Mouse (Mus musculus) heart, postnatal 0 days (tissue): Measurements from ENCODE around the gene Rad23a. TPM values are rescaled to one million over a fixed set of nuclear protein-coding genes. Genes with fewer than 3 reads are reported as not detected.

Experiments
- ATAC-seq: fragments of 200-750 bp; cut with Nextera tagmentation; 2 replicates; pipeline ENCODE4 v1.8.0; 2017; ENCODE audit warnings: low read depth, moderate number of reproducible peaks, moderate library complexity; ENCODE audit not compliant: insufficient read depth
- DNase-seq: peaks from one replicate; pipeline ENCODE4 v3.0.0-alpha.2; 2016; ENCODE audit warnings: low spot score
- H3K27ac ChIP-seq: fragments of 300-500 bp; sonication (generic); 2 replicates; pipeline ENCODE4 v1.5.1; 2014; ENCODE audit warnings: low read depth, mild to moderate bottlenecking
- H3K27me3 ChIP-seq: fragments of 300-500 bp; sonication (generic); 2 replicates; pipeline ENCODE4 v1.6.1; 2014; ENCODE audit warnings: low read length, mixed read lengths; ENCODE audit not compliant: control insufficient read depth, insufficient read depth
- H3K36me3 ChIP-seq: fragments of 300-500 bp; sonication (generic); replicated peaks from 2 replicates; pipeline ENCODE4 v1.6.1; 2014; ENCODE audit warnings: low read length, mixed read lengths; ENCODE audit not compliant: control insufficient read depth, insufficient read depth
- H3K4me1 ChIP-seq: fragments of 300-500 bp; sonication (generic); 2 replicates; pipeline ENCODE4 v1.6.1; 2014; ENCODE audit warnings: antibody characterized with exemption; ENCODE audit not compliant: control insufficient read depth, insufficient read depth
- H3K4me2 ChIP-seq: fragments of 300-500 bp; sonication (generic); 2 replicates; pipeline ENCODE4 v1.6.1; 2014; ENCODE audit warnings: low read depth, mild to moderate bottlenecking, low read length, moderate library complexity
- H3K4me3 ChIP-seq: fragments of 300-500 bp; sonication (generic); 2 replicates; pipeline ENCODE4 v1.5.1; 2014; ENCODE audit warnings: low read depth, low read length
- H3K9ac ChIP-seq: fragments of 300-500 bp; sonication (generic); replicated peaks from 2 replicates; pipeline ENCODE4 v1.6.1; 2014; ENCODE audit warnings: low read depth, low read length, mixed read lengths
- H3K9me3 ChIP-seq: fragments of 300-500 bp; sonication (generic); replicated peaks from 2 replicates; pipeline ENCODE4 v1.6.1; 2016; ENCODE audit warnings: low read length; ENCODE audit not compliant: control insufficient read depth
- CTCF ChIP-seq: IDR thresholded peaks from 2 replicates; pipeline ENCODE4 v1.5.1; 2016; ENCODE audit warnings: antibody characterized with exemption, control low read depth, low read depth
- EP300 ChIP-seq: IDR thresholded peaks from 2 replicates; pipeline ENCODE4 v1.6.1; 2016; ENCODE audit warnings: antibody characterized with exemption, low read depth
- WGBS: fragments of 180-500 bp; shearing (Covaris S2); extraction: QIAGEN DNeasy Blood & Tissue Kit; methylation state at CpG from one replicate; pipeline ENCODE4 v1.1.7; 2014; 5-methylcytosine and 5-hydroxymethylcytosine counted together
- polyA plus RNA-seq: library from polyadenylated mRNA; unstranded; fragments of >200 nt; fragmentation: Nextera tagmentation; extraction: Ambion mirVana; gene quantifications from 2 replicates; pipeline ENCODE4 v1.2.1, GENCODE M21; 2015
- total RNA-seq: library from RNA; depleted of rRNA; stranded (reverse); fragments of >200 nt; gene quantifications from 2 replicates; pipeline ENCODE4 v1.2.3, GENCODE M21; 2014; ENCODE audit warnings: low replicate concordance; rRNA removed

The Rad23a gene
- total RNA-seq (89.2 and 126 TPM in 2 replicates), polyA plus RNA-seq (111 and 125 TPM in 2 replicates)

GRCm38 (mm10) chr8:84840248-84840999 lies at the start of gene Rad23a:
Gene Rad23a (minus strand): TSS chr8:84840665.
- no peaks in the 10 kb centered on the region for H3K9me3 ChIP-seq
- TF ChIP-seq EP300 (0 out of 2 replicates have a peak, but pooled peaks have one; percentile 12), CTCF (no peak)
- under 1% methylated on average over 54 of the region's 55 CpGs for WGBS
- ATAC-seq (peak; percentile 96), DNase-seq (peak; percentile 96)
- H3K4me1 ChIP-seq: peaks cover 15% of the 10 kb centered on the region; the same call in 1 of the 2 replicates
- H3K4me2 ChIP-seq: peak within 1 kb of the TSS; percentile 78
- no peaks in the 10 kb centered on the region for H3K27me3 ChIP-seq
- peaks cover 77% of the 10 kb centered on the region for H3K36me3 ChIP-seq
- H3K27ac ChIP-seq: peak within 1 kb of the TSS; percentile 86
- peak within 1 kb of the TSS; percentile 93 for H3K4me3 ChIP-seq
- peak within 1 kb of the TSS; percentile 80 for H3K9ac ChIP-seq

DNA sequence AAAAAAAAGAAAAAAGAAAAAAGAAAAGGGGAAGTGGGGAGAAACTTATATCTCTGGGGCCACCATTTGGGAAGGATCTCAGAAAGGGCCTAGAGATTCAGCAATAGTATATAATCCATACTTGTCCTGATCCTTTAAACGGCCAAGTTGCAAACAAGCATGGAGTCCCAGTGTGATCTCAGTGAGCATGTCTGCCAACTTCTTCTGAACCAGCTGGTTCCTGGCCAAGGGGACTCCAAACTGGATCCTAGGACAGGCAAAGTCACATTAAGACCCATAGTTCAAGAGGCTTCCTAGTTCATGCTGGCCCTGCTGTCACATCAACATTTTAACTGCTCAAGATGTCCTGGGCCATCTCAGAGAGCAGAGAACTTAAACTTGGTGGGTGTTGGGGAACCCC lies 48.7 kb upstream of the Rad23a start:
- Histone ChIP-seq H3K9ac (no peak overlapping the region), H3K36me3 (peaks cover 39% of the 10 kb centered on the region), H3K4me3 (no peak overlapping the region), H3K4me2 (no peak overlapping the region), H3K4me1 (peaks cover 10% of the 10 kb centered on the region), H3K9me3 (no peaks in the 10 kb centered on the region), H3K27me3 (no peaks in the 10 kb centered on the region), H3K27ac (no peak overlapping the region)
- ATAC-seq (no peak), DNase-seq (no peak)
- WGBS: 89% methylated on average over 1 of the region's 1 CpGs
- TF ChIP-seq CTCF (no peak), EP300 (no peak)

DNA sequence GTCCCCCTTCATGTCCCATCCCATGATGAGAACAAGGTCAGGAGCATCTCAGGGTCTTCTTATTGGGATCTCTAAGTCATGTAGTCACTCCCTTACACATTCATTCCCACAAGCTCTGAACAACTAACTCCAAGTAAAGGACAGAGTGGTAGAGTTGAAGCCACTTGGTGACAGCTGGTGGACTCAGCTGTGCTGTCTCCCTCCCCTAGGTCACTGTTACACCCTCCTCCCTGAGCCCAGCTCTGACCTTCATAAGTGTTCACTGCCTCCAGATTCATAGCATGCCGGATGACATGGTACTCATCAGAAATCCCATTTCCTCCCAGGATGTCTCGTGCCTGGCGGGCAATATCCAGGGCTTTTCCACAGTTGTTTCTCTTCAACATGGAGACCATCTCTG lies 47.8 kb upstream of the Rad23a start:
- Histone ChIP-seq H3K36me3 (peaks cover 39% of the 10 kb centered on the region), H3K4me2 (no peak overlapping the region)

DNA sequence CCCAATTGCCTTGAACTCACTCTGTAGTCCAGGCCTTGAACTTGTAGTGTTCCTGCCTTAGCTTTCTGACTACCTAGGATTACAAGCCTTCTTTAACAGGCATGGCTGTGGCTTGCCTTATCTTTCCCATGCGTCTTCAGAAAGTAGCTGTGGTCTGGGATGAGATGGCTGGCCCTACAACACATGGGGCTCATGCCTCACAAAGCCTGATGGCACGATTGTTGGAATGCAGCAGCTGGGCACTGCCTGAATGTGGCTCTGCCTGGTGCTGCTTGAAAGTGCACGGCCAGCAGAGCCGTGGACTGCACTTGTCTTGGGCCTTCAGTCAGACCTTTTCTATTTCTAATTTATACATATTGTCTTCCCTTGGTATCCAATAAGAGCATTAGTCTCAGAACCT lies 44.3 kb upstream of the Rad23a start:
- Histone ChIP-seq H3K27ac (no peak overlapping the region), H3K4me1 (no peaks in the 10 kb centered on the region), H3K36me3 (peaks cover 38% of the 10 kb centered on the region), H3K27me3 (no peaks in the 10 kb centered on the region), H3K4me2 (no peak overlapping the region), H3K9me3 (no peaks in the 10 kb centered on the region), H3K9ac (no peak overlapping the region), H3K4me3 (no peak overlapping the region)
- ATAC-seq (no peak), DNase-seq (no peak)
- TF ChIP-seq EP300 (no peak), CTCF (no peak)
- 75% methylated on average over 4 of the region's 4 CpGs for WGBS

More for the DNA sequence above, 47.8 kb upstream of the Rad23a start:
- H3K4me3 ChIP-seq: no peak overlapping the region
- no peak overlapping the region for H3K9ac ChIP-seq
- ATAC-seq (no peak), DNase-seq (no peak)
- no peaks in the 10 kb centered on the region for H3K27me3 ChIP-seq
- no peak overlapping the region for H3K27ac ChIP-seq
- TF ChIP-seq EP300 (no peak), CTCF (no peak)
- no peaks in the 10 kb centered on the region for H3K9me3 ChIP-seq
- WGBS: 90% methylated on average over 3 of the region's 3 CpGs
- H3K4me1 ChIP-seq: peaks cover 6% of the 10 kb centered on the region

DNA sequence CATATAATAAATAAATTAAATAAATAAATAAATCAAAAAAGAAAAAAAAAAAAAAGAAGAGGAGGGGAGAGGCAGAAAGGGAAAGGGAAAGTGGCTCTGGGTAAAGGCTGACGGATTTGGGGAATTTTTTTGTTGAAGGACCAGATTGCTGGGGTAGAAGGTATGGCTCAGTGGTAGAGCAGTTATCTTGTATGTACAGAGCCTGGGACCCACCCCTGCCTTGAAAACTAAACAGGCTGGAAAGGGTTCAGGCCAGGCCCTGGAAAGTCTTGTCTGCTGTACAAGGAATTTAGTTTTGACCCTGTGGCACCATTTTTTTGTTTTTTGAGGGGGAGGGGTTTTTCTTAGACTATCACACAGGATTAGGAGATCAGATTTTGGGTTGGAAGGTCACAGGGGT lies 38.5 kb upstream of the Rad23a start:
- Histone ChIP-seq H3K4me3 (no peak overlapping the region), H3K9me3 (no peaks in the 10 kb centered on the region), H3K27ac (no peak overlapping the region), H3K36me3 (no peaks in the 10 kb centered on the region), H3K9ac (no peak overlapping the region), H3K4me2 (no peak overlapping the region), H3K4me1 (no peaks in the 10 kb centered on the region), H3K27me3 (no peaks in the 10 kb centered on the region)
- 83% methylated on average over 1 of the region's 1 CpGs for WGBS
- TF ChIP-seq EP300 (no peak), CTCF (no peak)
- DNase-seq (no peak), ATAC-seq (no peak)
